Mouse (Mus musculus): Measurements from ENCODE around the gene Dcxr. TPM values are rescaled to one million over a fixed set of nuclear protein-coding genes. Genes with fewer than 3 reads are reported as not detected.

Dcxr gene
- polyA plus RNA-seq, 1 experiment: 127 TPM

DNA sequence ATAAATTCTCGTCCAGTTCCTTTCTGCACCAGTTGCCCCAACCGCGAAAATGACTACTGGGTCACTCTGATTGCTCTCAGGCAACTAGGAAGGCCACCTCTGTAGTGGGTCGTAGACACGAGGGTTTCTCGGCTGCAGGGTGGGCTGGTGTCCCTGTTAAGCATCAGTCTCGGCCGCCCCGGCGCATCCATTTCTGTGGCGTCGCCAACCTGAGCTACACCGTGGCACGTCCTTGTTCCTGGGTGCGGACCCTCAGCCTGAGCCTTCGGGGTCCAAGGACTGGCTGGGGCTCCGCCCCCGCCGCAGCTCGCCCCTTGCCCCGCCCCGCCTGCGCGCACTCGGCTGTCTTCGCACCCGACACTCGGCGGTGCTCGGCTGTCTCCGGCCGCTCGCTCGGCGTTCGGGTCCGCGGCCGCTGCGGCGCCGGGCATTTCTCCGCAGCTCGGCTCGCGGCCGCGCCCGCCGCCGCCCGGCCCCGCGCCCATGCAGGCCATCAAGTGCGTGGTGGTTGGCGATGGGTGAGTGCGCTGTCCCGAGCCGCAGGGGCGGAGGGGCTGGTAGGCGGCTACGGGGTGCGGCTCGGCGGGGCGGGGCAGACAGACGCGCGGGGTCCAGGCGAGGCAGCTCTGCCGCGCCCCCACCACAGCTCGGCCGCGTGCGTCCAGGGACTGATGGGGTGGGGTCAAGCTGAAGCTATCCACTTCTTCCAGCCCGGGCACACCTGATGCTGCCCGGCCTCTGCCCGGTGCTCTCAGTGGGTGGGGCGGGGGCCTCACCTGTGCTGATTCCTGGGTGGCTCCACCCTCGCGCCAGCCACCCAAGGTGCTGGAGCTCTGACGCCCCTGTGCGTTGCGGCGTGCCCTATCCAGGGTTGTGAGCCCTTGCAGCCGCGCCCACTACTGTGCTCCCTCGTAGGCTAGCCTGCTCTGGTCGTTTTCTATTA lies 5.7 kb downstream of the Dcxr start, which contains the start of gene Rac3:
Gene Rac3, plus strand, starts transcription at position 347 of the 943 bp plus-strand sequence.
- H3K27ac ChIP-seq (ENCODE audit: insufficient read depth, low read depth, low read length): no peak within 1 kb of the TSS
- H3K4me3 ChIP-seq (ENCODE audit: low read depth, low read length): peak within 1 kb of the TSS; percentile 62
- WGBS: 2% methylated on average over 90 of the region's 90 CpGs
- peaks cover 15% of the 10 kb centered on the region for H3K36me3 ChIP-seq (ENCODE audit: control insufficient read depth, insufficient read depth, low read length)
- TF ChIP-seq POLR2A (IDR thresholded peaks at IDR 0.05; ENCODE audit: low read depth, low read length) (no peak), CTCF (IDR thresholded peaks at IDR 0.05; ENCODE audit: extremely low read depth, insufficient read length, insufficient replicate concordance, low read depth, low read length) (no peak)
- no peaks in the 10 kb centered on the region for H3K27me3 ChIP-seq (ENCODE audit: control insufficient read depth, insufficient read depth, low read length)
- H3K4me1 ChIP-seq (ENCODE audit: control insufficient read depth, insufficient read depth, insufficient read length, low read length): peaks cover 13% of the 10 kb centered on the region

DNA sequence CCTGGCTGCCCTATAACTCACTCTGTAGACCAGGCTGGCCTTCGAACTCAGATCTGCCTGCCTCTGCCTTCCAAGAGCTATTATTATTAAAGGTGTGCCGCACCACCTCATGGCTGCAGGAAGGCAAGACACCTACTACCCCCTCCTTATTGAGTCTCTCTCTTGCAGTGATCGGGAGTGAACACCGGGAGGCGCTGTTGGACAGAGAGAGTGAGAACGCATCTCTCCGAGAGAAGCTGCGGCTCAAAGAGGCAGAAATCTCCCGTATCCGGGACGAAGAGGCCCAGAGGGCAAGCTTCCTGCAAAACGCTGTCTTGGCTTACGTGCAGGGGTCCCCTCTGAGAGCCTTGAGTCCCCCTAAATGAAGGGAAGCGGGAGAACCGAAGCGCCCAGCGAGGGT lies 6.6 kb downstream of the Dcxr start:
- WGBS: 9% methylated on average over 17 of the region's 17 CpGs
- no peaks in the 10 kb centered on the region for H3K27me3 ChIP-seq (ENCODE audit: control insufficient read depth, insufficient read depth, low read length)
- H3K36me3 ChIP-seq (ENCODE audit: control insufficient read depth, insufficient read depth, low read length): peaks cover 13% of the 10 kb centered on the region
- H3K27ac ChIP-seq (ENCODE audit: insufficient read depth, low read depth, low read length): no peak overlapping the region
- TF ChIP-seq POLR2A (IDR thresholded peaks at IDR 0.05; ENCODE audit: low read depth, low read length) (no peak), CTCF (IDR thresholded peaks at IDR 0.05; ENCODE audit: extremely low read depth, insufficient read length, insufficient replicate concordance, low read depth, low read length) (peak; percentile 94)
- peak overlapping the region; percentile 62 for H3K4me3 ChIP-seq (ENCODE audit: low read depth, low read length)
- H3K4me1 ChIP-seq (ENCODE audit: control insufficient read depth, insufficient read depth, insufficient read length, low read length): peaks cover 11% of the 10 kb centered on the region

- Histone ChIP-seq H3K4me3 (ENCODE audit: low read depth, low read length) (no peak overlapping the region), H3K27ac (ENCODE audit: insufficient read depth, low read depth, low read length) (no peak overlapping the region), H3K27me3 (ENCODE audit: control insufficient read depth, insufficient read depth, low read length) (no peaks in the 10 kb centered on the region), H3K4me1 (ENCODE audit: control insufficient read depth, insufficient read depth, insufficient read length, low read length) (peaks cover 11% of the 10 kb centered on the region), H3K36me3 (ENCODE audit: control insufficient read depth, insufficient read depth, low read length) (peaks cover 12% of the 10 kb centered on the region)
- no peak for TF ChIP-seq CTCF (IDR thresholded peaks at IDR 0.05; ENCODE audit: extremely low read depth, insufficient read length, insufficient replicate concordance, low read depth, low read length)
- no peak for TF ChIP-seq POLR2A (IDR thresholded peaks at IDR 0.05; ENCODE audit: low read depth, low read length)
- WGBS: 93% methylated on average over 13 of the region's 13 CpGs
Measured at GRCm38 (mm10) chr11:120719841-120720376, 7.2 kb downstream of the Dcxr start.

GRCm38 (mm10) chr11:120719242-120719641 lies 7.8 kb downstream of the Dcxr start:
- H3K27ac ChIP-seq (ENCODE audit: insufficient read depth, low read depth, low read length): no peak overlapping the region
- H3K4me3 ChIP-seq (ENCODE audit: low read depth, low read length): no peak overlapping the region
- peaks cover 18% of the 10 kb centered on the region for H3K4me1 ChIP-seq (ENCODE audit: control insufficient read depth, insufficient read depth, insufficient read length, low read length)
- TF ChIP-seq CTCF (IDR thresholded peaks at IDR 0.05; ENCODE audit: extremely low read depth, insufficient read length, insufficient replicate concordance, low read depth, low read length): no peak
- no peak for TF ChIP-seq POLR2A (IDR thresholded peaks at IDR 0.05; ENCODE audit: low read depth, low read length)
- H3K27me3 ChIP-seq (ENCODE audit: control insufficient read depth, insufficient read depth, low read length): no peaks in the 10 kb centered on the region
- WGBS: 95% methylated on average over 9 of the region's 9 CpGs
- peaks cover 12% of the 10 kb centered on the region for H3K36me3 ChIP-seq (ENCODE audit: control insufficient read depth, insufficient read depth, low read length)

GRCm38 (mm10) chr11:120715131-120715530 lies 11.9 kb downstream of the Dcxr start:
- Histone ChIP-seq H3K4me1 (ENCODE audit: control insufficient read depth, insufficient read depth, insufficient read length, low read length) (peaks cover 12% of the 10 kb centered on the region), H3K27me3 (ENCODE audit: control insufficient read depth, insufficient read depth, low read length) (no peaks in the 10 kb centered on the region), H3K27ac (ENCODE audit: insufficient read depth, low read depth, low read length) (no peak overlapping the region), H3K36me3 (ENCODE audit: control insufficient read depth, insufficient read depth, low read length) (peaks cover 14% of the 10 kb centered on the region), H3K4me3 (ENCODE audit: low read depth, low read length) (no peak overlapping the region)
- TF ChIP-seq POLR2A (IDR thresholded peaks at IDR 0.05; ENCODE audit: low read depth, low read length) (no peak), CTCF (IDR thresholded peaks at IDR 0.05; ENCODE audit: extremely low read depth, insufficient read length, insufficient replicate concordance, low read depth, low read length) (no peak)
- 91% methylated on average over 9 of the region's 9 CpGs for WGBS

- Histone ChIP-seq H3K36me3 (ENCODE audit: control insufficient read depth, insufficient read depth, low read length) (peaks cover 12% of the 10 kb centered on the region; the same call in 1 of the 2 replicates), H3K27me3 (ENCODE audit: control insufficient read depth, insufficient read depth, low read length) (no peaks in the 10 kb centered on the region), H3K27ac (ENCODE audit: insufficient read depth, low read depth, low read length) (no peak overlapping the region), H3K4me1 (ENCODE audit: control insufficient read depth, insufficient read depth, insufficient read length, low read length) (peaks cover 17% of the 10 kb centered on the region), H3K4me3 (ENCODE audit: low read depth, low read length) (peak overlapping the region; percentile 78)
- TF ChIP-seq POLR2A (IDR thresholded peaks at IDR 0.05; ENCODE audit: low read depth, low read length) (no peak), CTCF (IDR thresholded peaks at IDR 0.05; ENCODE audit: extremely low read depth, insufficient read length, insufficient replicate concordance, low read depth, low read length) (no peak)
- 21% methylated on average over 10 of the region's 10 CpGs for whole genome bisulfite sequencing
Measured at GRCm38 (mm10) chr11:120714546-120714945, 12.5 kb downstream of the Dcxr start.
